Mouse (Mus musculus) G1E (cell line): ENCODE results near the gene Zfp354c. TPM values are rescaled to one million over a fixed set of nuclear protein-coding genes. Genes with fewer than 3 reads are reported as not detected.
A peak's percentile ranks its signal among the peaks of the same experiment; 100 is the strongest.

Source experiments
- ATAC-seq: 2 replicates; pipeline ENCODE4 v1.8.0; 2016; ENCODE audit warnings: mild to moderate bottlenecking; ENCODE audit not compliant: insufficient number of reproducible peaks, poor library complexity, low FRiP score, severe bottlenecking; ENCODE audit errors: extremely low read depth
- DNase-seq: peaks from one replicate; pipeline ENCODE4 v3.0.0; 2012; ENCODE audit warnings: low spot score
- H3K27me3 ChIP-seq: 2 replicates; pipeline ENCODE4 v1.6.1; 2012; ENCODE audit warnings: mild to moderate bottlenecking, low read length, inconsistent platforms; ENCODE audit not compliant: insufficient read depth
- H3K36me3 ChIP-seq: replicated peaks from 2 replicates; pipeline ENCODE3; 2012; ENCODE audit warnings: mild to moderate bottlenecking, inconsistent platforms
- H3K4me1 ChIP-seq: 2 replicates; pipeline ENCODE4 v1.6.1; 2012; ENCODE audit warnings: low read depth, low read length, inconsistent platforms, mixed read lengths; ENCODE audit not compliant: insufficient read depth
- H3K4me3 ChIP-seq: 2 replicates; pipeline ENCODE4 v1.5.1; 2012; ENCODE audit warnings: low read depth, mild to moderate bottlenecking, inconsistent platforms, low read length, moderate library complexity, mixed read lengths
- H3K9me3 ChIP-seq: replicated peaks from 2 replicates; pipeline ENCODE4 v1.6.1; 2012; ENCODE audit warnings: inconsistent platforms
- CTCF ChIP-seq: IDR thresholded peaks from 2 replicates; pipeline ENCODE4 v1.5.1; 2012; ENCODE audit warnings: low read depth, low read length, inconsistent platforms, mixed read lengths
- GATA1 ChIP-seq: IDR thresholded peaks from 2 replicates; pipeline ENCODE4 v1.6.1; 2012; ENCODE audit warnings: borderline replicate concordance, low read length, inconsistent platforms, mixed read lengths
- GATA2 ChIP-seq: IDR thresholded peaks from 2 replicates; pipeline ENCODE4 v1.6.1; 2012; ENCODE audit warnings: low read depth, low read length, inconsistent platforms, borderline replicate concordance
- POLR2AphosphoS5 ChIP-seq: IDR thresholded peaks from 2 replicates; pipeline ENCODE4 v1.6.1; 2012; ENCODE audit warnings: low read depth, low read length, inconsistent platforms; ENCODE audit not compliant: insufficient replicate concordance
- TAL1 ChIP-seq: conservative IDR thresholded peaks from 2 replicates; pipeline ENCODE4 v1.6.1; 2012; ENCODE audit warnings: low read depth, low read length, inconsistent platforms, mixed read lengths
- polyA plus RNA-seq: library from polyadenylated mRNA; stranded (reverse); fragments of >175 nt; gene quantifications from 2 replicates; pipeline ENCODE4 v1.2.3, GENCODE M21; 2012
- total RNA-seq, 2 experiments: library from RNA; stranded (forward) in 1 of 2; stranded (reverse) in 1 of 2; fragments of 200-1000 nt in 1 of 2; fragments of >200 nt in 1 of 2; fragmentation: Nextera tagmentation in 1 of 2; gene quantifications; 2 replicates each; pipeline ENCODE4 v1.2.3; 2014 to 2017

Zfp354c gene
- total RNA-seq (2014; fragmentation: Nextera tagmentation) (not detected in 2 replicates), total RNA-seq (2017) (under 0.01 and 0.12 TPM in 2 replicates), polyA plus RNA-seq (not detected in 2 replicates)

GRCm38 (mm10) chr11:50827010-50827953, at the start of gene Zfp354c:
Gene Zfp354c, minus strand, starts transcription at chr11:50827724.
- Histone ChIP-seq H3K36me3 (no peaks in the 10 kb centered on the region), H3K27me3 (no peaks in the 10 kb centered on the region), H3K9me3 (peaks cover 42% of the 10 kb centered on the region), H3K4me3 (no peak within 1 kb of the TSS), H3K4me1 (no peaks in the 10 kb centered on the region)
- DNase-seq (no peak), ATAC-seq (no peak)
- TF ChIP-seq POLR2AphosphoS5 (no peak), TAL1 (no peak), GATA2 (no peak), GATA1 (no peak), CTCF (no peak)

GRCm38 (mm10) chr11:50850989-50851601, 23.6 kb upstream of the Zfp354c start:
- Histone ChIP-seq H3K9me3 (peaks cover 85% of the 10 kb centered on the region), H3K27me3 (no peaks in the 10 kb centered on the region), H3K36me3 (no peaks in the 10 kb centered on the region), H3K4me1 (no peaks in the 10 kb centered on the region), H3K4me3 (peak overlapping the region; percentile 28; the same call in 1 of the 2 replicates)
- TF ChIP-seq CTCF (no peak), GATA1 (no peak), TAL1 (no peak), GATA2 (no peak), POLR2AphosphoS5 (no peak)
- DNase-seq = no peak
- no peak for ATAC-seq

GRCm38 (mm10) chr11:50850177-50850735, 22.7 kb upstream of the Zfp354c start, which contains the start of gene Grm6:
Gene Grm6, plus strand, starts transcription at chr11:50850685.
- Histone ChIP-seq H3K4me3 (peak within 1 kb of the TSS; percentile 28; the same call in 1 of the 2 replicates), H3K9me3 (peaks cover 86% of the 10 kb centered on the region), H3K36me3 (no peaks in the 10 kb centered on the region), H3K4me1 (no peaks in the 10 kb centered on the region), H3K27me3 (no peaks in the 10 kb centered on the region)
- ATAC-seq = no peak
- TF ChIP-seq GATA1 (no peak), GATA2 (no peak), POLR2AphosphoS5 (no peak), CTCF (no peak), TAL1 (no peak)
- no peak for DNase-seq

- peaks cover 87% of the 10 kb centered on the region for H3K9me3 ChIP-seq
- H3K27me3 ChIP-seq = no peaks in the 10 kb centered on the region
- H3K4me3 ChIP-seq = no peak overlapping the region
- no peaks in the 10 kb centered on the region for H3K36me3 ChIP-seq
- TF ChIP-seq CTCF (no peak), POLR2AphosphoS5 (no peak), TAL1 (no peak), GATA1 (no peak), GATA2 (no peak)
- DNase-seq = no peak
- no peaks in the 10 kb centered on the region for H3K4me1 ChIP-seq
- no peak for ATAC-seq
Observed at GRCm38 (mm10) chr11:50849310-50849709, 21.8 kb upstream of the Zfp354c start.

GRCm38 (mm10) chr11:50848520-50849137, 21.1 kb upstream of the Zfp354c start:
- H3K36me3 ChIP-seq = no peaks in the 10 kb centered on the region
- no peak overlapping the region for H3K4me3 ChIP-seq
- H3K9me3 ChIP-seq = peaks cover 83% of the 10 kb centered on the region
- no peaks in the 10 kb centered on the region for H3K27me3 ChIP-seq
- DNase-seq (no peak), ATAC-seq (no peak)
- no peaks in the 10 kb centered on the region for H3K4me1 ChIP-seq
- TF ChIP-seq POLR2AphosphoS5 (no peak), TAL1 (no peak), GATA1 (no peak), CTCF (no peak), GATA2 (no peak)

GRCm38 (mm10) chr11:50847047-50847446, 19.5 kb upstream of the Zfp354c start:
- DNase-seq (no peak), ATAC-seq (no peak)
- TF ChIP-seq GATA2 (no peak), CTCF (no peak), POLR2AphosphoS5 (no peak), GATA1 (no peak), TAL1 (no peak)
- H3K9me3 ChIP-seq = peaks cover 72% of the 10 kb centered on the region
- no peaks in the 10 kb centered on the region for H3K4me1 ChIP-seq
- H3K4me3 ChIP-seq = no peak overlapping the region
- no peaks in the 10 kb centered on the region for H3K36me3 ChIP-seq
- H3K27me3 ChIP-seq = no peaks in the 10 kb centered on the region
